Mouse (Mus musculus) embryonic stem cell, embryonic (primary cell): ENCODE results near the gene Tnrc6b.

ENCODE experiments used
- CTCF ChIA-PET, 4 experiments: fragments of 300-600 bp in 2 of 4; fragments of 350-600 bp in 2 of 4; sonication (Branson Sonifier 250); formaldehyde crosslinking; loops; one replicate each; lab custom pipeline; 2022; ENCODE audit warnings: inconsistent platforms in 2 of 4; lab: Charles Lee
- POLR2A ChIA-PET, 4 experiments: fragments of 300-600 bp in 2 of 4; fragments of 350-600 bp in 2 of 4; sonication (Branson Sonifier 250); formaldehyde crosslinking; loops; one replicate each; lab custom pipeline; 2022; ENCODE audit warnings: antibody characterized with exemption in 4 of 4, inconsistent platforms in 1 of 4; lab: Charles Lee

Tnrc6b gene

GRCm38 (mm10) chr15:80785699-80786098 lies 74.6 kb downstream of the Tnrc6b start:
- CTCF ChIA-PET = no interaction called here
- POLR2A ChIA-PET = interaction anchor here in 3 of 4 experiments (0.7 to 5.5 kb wide), 5 partner anchors 12 to 75 kb away, joined by 3 to 28 read pairs (median 3); partner anchors contain the start of gene Tnrc6b (in 1 of the 3)

DNA sequence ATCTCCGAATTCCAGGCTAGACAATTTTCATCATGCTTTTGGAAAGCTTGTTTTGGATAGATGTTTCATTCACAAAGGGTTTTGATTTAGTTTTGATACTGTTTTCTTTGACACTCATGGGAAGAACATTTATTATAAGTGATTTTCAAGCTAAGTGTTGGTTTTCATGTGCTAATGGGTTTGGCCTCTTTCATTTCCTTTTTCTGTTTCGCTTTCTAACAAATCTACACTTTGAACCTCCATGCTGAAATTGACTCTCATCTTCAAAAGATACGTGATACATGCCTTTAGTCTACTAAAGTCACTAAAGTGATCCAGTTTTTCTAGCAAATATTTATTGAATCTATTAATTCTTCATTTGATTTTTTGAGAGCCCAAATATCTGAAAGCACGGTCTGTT lies 76.6 kb downstream of the Tnrc6b start:
- CTCF ChIA-PET = interaction anchor here in 1 of 4 experiments (0.6 kb wide), 1 partner anchor 374 kb away, joined by 3 read pairs; no protein-coding TSS in a partner anchor
- POLR2A ChIA-PET = interaction anchor here in 2 of 4 experiments (2.4 to 5.5 kb wide), 2 partner anchors 10 to 11 kb away, joined by 11 to 28 read pairs; no protein-coding TSS in a partner anchor

DNA sequence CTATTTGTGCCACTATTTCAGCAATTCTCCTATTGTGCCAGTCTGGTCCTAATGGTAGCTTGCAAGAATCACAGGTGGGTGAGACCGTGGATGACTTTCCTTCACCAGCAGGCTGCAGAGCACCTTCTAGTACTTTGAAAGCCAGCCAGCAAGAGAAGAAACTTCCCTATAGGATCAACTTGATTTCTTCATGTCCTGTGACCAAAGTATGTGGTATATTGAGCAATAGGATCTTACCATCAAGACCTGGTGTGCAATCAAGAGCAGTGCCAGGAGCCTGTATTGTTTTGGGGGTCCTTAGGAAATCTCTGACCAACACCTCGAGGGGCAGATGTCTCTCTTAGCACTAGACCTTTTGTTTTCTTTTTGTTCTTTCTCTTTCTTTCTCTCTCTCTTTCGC lies 81.4 kb downstream of the Tnrc6b start:
- POLR2A ChIA-PET = interaction anchor here in 1 of 4 experiments (1.1 kb wide), 1 partner anchor 8 kb away, joined by 4 read pairs; no protein-coding TSS in a partner anchor
- CTCF ChIA-PET = no interaction called here

- POLR2A ChIA-PET = interaction anchor here in 1 of 4 experiments (0.6 to 1.0 kb wide), 3 partner anchors 58 to 790 kb away, joined by 3 to 4 read pairs (median 3); partner anchors contain the start of gene Ep300
- CTCF ChIA-PET = no interaction called here
Observed at GRCm38 (mm10) chr15:80795076-80795475, 84.0 kb downstream of the Tnrc6b start.

GRCm38 (mm10) chr15:80797757-80798156 lies 86.6 kb downstream of the Tnrc6b start:
- POLR2A ChIA-PET = interaction anchor here (0.6 to 3.2 kb wide), 62 partner anchors 9 to 726 kb away, joined by 3 to 28 read pairs (median 4); partner anchors contain the start of genes Tnrc6b (in 4 of the 4), Atf4 (in 1 of the 4) and Rps19bp1 (in 1 of the 4)

DNA sequence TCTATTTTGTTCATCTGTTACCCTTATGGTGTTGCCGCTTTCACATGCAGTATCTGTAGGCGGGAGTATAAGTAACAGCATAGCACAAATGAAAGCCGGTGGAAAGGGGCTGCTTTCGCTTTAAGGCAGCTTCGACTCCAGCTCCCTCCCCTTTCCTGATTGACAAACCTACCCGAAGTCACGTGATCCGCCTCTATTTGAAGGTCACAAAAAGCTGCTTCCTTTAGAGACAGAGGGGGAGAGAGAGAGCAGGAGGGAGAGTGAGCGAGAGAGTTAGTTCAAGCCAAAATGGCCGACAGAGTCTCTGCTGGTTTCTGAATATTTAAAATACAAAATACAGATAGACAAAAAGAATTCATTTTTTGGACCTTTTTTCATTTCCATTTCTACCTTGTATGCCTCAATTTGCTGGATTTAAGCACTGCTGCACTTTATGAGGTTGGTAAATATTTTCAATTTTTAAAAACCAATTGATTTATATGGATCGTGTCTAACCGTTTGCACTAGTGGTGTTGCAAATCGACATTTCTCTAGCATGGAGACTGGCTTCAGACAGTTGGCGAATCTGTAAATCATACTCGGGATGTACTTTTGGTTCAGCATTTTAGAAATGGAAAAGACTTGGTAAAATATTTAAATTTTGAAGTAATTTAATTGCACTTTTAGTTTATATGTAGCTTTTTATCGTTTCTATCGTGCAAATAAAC lies 87.4 kb downstream of the Tnrc6b start:
- ChIA-PET POLR2A (interaction anchor here (0.6 to 3.2 kb wide), 67 partner anchors 9 to 727 kb away, joined by 3 to 28 read pairs (median 4); partner anchors contain the start of genes Tnrc6b (in 4 of the 4), Atf4 (in 2 of the 4) and Rps19bp1 (in 1 of the 4)), CTCF (interaction anchor here in 3 of 4 experiments (0.5 to 1.1 kb wide), 5 partner anchors 22 to 538 kb away, joined by 3 to 5 read pairs (median 3); no protein-coding TSS in a partner anchor)

More at GRCm38 (mm10) chr15:80797757-80798156, 86.6 kb downstream of the Tnrc6b start:
- CTCF ChIA-PET = interaction anchor here in 2 of 4 experiments (0.5 to 1.1 kb wide), 4 partner anchors 23 to 250 kb away, joined by 3 to 4 read pairs (median 3); no protein-coding TSS in a partner anchor

- ChIA-PET CTCF (interaction anchor here in 2 of 4 experiments (0.7 to 1.1 kb wide), 2 partner anchors 148 to 539 kb away, joined by 3 to 5 read pairs; no protein-coding TSS in a partner anchor), POLR2A (interaction anchor here (0.6 to 3.2 kb wide), 26 partner anchors 8 to 613 kb away, joined by 3 to 28 read pairs (median 5); partner anchors contain the start of genes Tnrc6b (in 4 of the 4) and Atf4 (in 1 of the 4))
Observed at GRCm38 (mm10) chr15:80799074-80799633, 88.0 kb downstream of the Tnrc6b start.

GRCm38 (mm10) chr15:80799634-80800137 lies 88.6 kb downstream of the Tnrc6b start:
- POLR2A ChIA-PET = interaction anchor here (0.6 to 3.2 kb wide), 11 partner anchors 8 to 613 kb away, joined by 3 to 28 read pairs (median 9); partner anchors contain the start of gene Tnrc6b (in 2 of the 4)

DNA sequence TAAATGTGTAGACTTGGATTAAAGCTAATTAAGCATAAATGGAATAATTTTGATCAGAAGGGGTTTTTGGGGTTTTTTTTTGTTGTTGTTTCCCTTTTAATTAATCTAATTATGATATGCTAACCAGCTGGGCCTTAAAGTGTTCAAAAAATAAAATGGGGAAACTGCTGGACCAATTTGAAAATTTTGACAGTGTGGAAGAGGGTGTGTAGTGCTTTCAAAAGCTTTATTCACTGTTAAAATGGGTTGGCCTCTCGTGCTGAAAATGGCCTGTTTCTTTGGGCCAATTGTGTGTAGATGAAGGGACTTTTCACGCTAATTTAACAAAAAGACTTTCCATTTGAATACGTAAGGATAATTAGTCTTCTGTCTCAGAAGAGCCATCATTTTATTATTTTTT lies 89.1 kb downstream of the Tnrc6b start:
- ChIA-PET CTCF (interaction anchor here in 1 of 4 experiments (0.5 kb wide), 1 partner anchor 152 kb away, joined by 3 read pairs; no protein-coding TSS in a partner anchor), POLR2A (interaction anchor here in 3 of 4 experiments (0.7 to 2.5 kb wide), 6 partner anchors 8 to 90 kb away, joined by 3 to 9 read pairs (median 4); no protein-coding TSS in a partner anchor)

More at GRCm38 (mm10) chr15:80799634-80800137, 88.6 kb downstream of the Tnrc6b start:
- CTCF ChIA-PET = interaction anchor here in 1 of 4 experiments (0.5 kb wide), 1 partner anchor 152 kb away, joined by 3 read pairs; no protein-coding TSS in a partner anchor

- POLR2A ChIA-PET = interaction anchor here in 3 of 4 experiments (1.1 to 1.4 kb wide), 5 partner anchors 9 to 148 kb away, joined by 3 to 4 read pairs (median 3); partner anchors contain the start of gene Adsl (in 1 of the 3)
- CTCF ChIA-PET = no interaction called here
Observed at GRCm38 (mm10) chr15:80800765-80801164, 89.7 kb downstream of the Tnrc6b start.

DNA sequence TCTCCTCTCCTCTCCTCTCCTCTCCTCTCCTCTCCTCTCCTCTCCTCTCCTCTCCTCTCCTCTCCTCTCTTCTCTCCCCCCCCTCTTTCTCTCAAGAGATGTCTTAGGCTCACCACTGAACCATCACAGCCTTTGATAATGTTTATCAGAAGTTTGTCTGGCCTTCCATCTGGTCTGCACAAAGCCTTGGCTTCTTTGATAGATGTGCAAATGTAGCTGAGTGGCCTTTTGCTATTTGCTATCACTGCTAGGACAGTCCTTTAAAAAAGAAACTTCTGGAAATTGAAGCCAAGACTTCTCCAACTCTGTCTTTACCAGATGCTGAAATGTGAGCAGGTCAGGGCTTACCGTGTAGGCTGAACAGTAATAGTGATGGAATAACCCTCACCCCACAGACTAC lies 90.5 kb downstream of the Tnrc6b start:
- ChIA-PET POLR2A (interaction anchor here in 2 of 4 experiments (0.6 to 1.4 kb wide), 5 partner anchors 10 to 457 kb away, joined by 3 to 6 read pairs (median 4); partner anchors contain the start of genes Adsl (in 1 of the 2) and Tnrc6b (in 1 of the 2)), CTCF (interaction anchor here in 1 of 4 experiments (0.6 kb wide), 1 partner anchor 87 kb away, joined by 3 read pairs; no protein-coding TSS in a partner anchor)

DNA sequence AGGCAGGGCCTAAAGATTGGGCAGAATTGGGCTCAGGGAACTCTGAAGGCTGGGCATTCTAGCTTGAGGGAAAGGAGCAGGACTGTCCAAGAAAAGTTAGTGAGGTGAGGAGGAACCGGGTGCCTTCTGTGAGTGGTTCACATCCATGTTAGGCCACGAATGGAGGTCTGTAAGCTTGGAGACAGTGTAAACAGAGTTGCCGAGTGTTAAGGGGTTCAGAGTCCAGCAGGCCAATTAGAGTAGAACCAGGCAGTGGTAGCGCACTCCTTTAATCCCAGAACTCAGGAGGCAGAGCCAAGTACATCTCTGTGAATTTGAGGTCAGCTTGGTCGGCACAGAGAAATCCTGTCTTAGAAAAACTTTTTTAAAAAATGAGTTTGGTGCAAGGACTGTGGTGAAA lies 96.0 kb downstream of the Tnrc6b start:
- POLR2A ChIA-PET = interaction anchor here in 3 of 4 experiments (0.5 to 1.6 kb wide), 4 partner anchors 9 to 141 kb away, joined by 3 to 11 read pairs (median 4); partner anchors contain the start of gene Adsl (in 1 of the 3)
- CTCF ChIA-PET = no interaction called here

- ChIA-PET POLR2A (interaction anchor here in 1 of 4 experiments (1.1 to 1.3 kb wide), 2 partner anchors 21 to 100 kb away, joined by 3 read pairs; no protein-coding TSS in a partner anchor), CTCF (no interaction called here)
Observed at GRCm38 (mm10) chr15:80810226-80810625, 99.1 kb downstream of the Tnrc6b start.

- POLR2A ChIA-PET = interaction anchor here in 2 of 4 experiments (0.9 to 1.4 kb wide), 2 partner anchors 15 to 102 kb away, joined by 4 to 5 read pairs; partner anchors contain the start of gene Tnrc6b (in 1 of the 2)
- CTCF ChIA-PET = interaction anchor here in 1 of 4 experiments (0.6 kb wide), 1 partner anchor 27 kb away, joined by 3 read pairs; no protein-coding TSS in a partner anchor
Observed at GRCm38 (mm10) chr15:80812840-80813239, 101.7 kb downstream of the Tnrc6b start.

- CTCF ChIA-PET = interaction anchor here in 3 of 4 experiments (0.6 kb wide), 4 partner anchors 9 to 1626 kb away, joined by 3 to 6 read pairs (median 4); no protein-coding TSS in a partner anchor
- POLR2A ChIA-PET = interaction anchor here in 3 of 4 experiments (0.6 to 2.0 kb wide), 15 partner anchors 9 to 560 kb away, joined by 3 to 6 read pairs (median 3); partner anchors contain the start of genes Atf4 (in 1 of the 3) and Tnrc6b (in 1 of the 3)
Observed at GRCm38 (mm10) chr15:80814792-80815191, 103.7 kb downstream of the Tnrc6b start.

DNA sequence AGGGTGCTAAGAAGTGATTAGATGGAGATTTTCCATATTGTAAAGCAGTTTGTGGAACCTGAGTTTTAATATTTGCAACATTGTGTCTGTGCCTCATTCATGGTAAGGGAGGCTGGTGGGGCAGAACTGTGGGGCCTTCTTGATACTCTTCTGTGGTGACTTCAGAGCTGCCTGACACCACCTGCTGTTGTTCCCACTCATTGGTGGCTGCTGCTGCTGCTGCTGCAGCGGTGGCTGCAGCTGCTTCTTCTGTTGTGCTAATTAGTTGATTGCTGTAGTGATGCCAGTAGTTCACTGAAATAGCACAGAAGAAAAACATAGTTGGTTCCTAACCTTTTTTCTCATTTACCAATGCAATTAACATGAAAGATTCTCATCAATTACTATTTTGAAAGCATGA lies 111.2 kb downstream of the Tnrc6b start:
- ChIA-PET POLR2A (interaction anchor here in 2 of 4 experiments (1.2 to 2.0 kb wide), 4 partner anchors 8 to 120 kb away, joined by 3 to 6 read pairs (median 4); no protein-coding TSS in a partner anchor), CTCF (no interaction called here)

DNA sequence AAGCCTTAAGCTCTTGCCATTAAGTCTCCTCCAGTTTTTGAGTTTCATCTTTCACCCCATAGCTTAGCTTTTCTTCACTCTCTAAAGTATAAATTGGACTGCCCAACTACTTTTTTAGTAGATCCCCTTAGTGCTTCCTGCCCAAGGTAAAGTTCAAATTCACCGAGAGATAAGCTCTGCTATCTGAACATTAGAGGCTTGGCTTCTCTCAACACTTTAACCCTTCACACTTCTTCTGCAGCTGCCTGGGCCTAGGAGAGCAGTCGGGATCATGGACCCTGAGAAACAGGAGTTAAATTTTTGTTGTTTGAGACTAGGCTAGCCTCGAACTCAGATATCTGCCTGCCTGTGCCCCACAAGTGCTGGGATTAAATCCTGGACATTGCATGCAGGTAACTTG lies 120.1 kb downstream of the Tnrc6b start:
- POLR2A ChIA-PET = interaction anchor here in 3 of 4 experiments (0.8 to 1.2 kb wide), 4 partner anchors 9 to 121 kb away, joined by 3 read pairs; partner anchors contain the start of gene Tnrc6b (in 1 of the 3)

More for the DNA sequence above, 120.1 kb downstream of the Tnrc6b start:
- CTCF ChIA-PET = interaction anchor here in 2 of 4 experiments (0.6 to 1.1 kb wide), 2 partner anchors 8 to 613 kb away, joined by 3 read pairs; no protein-coding TSS in a partner anchor
